Mouse (Mus musculus): ENCODE measurements at regions not wholly inside any gene's neighbourhood (a gene's known extent, or its start where the extent isn't known, plus 50 kb on each side); places are given as distances from the start of the nearest gene placed in this dataset.

- TF ChIP-seq RAD21 (IDR thresholded peaks at IDR 0.05; ENCODE audit: low read depth, low read length) = no peak
These were observed 574.8 kb upstream of the Gm10131 start (continued) for GRCm38 (mm10) chr8:34686371-34686770.

DNA sequence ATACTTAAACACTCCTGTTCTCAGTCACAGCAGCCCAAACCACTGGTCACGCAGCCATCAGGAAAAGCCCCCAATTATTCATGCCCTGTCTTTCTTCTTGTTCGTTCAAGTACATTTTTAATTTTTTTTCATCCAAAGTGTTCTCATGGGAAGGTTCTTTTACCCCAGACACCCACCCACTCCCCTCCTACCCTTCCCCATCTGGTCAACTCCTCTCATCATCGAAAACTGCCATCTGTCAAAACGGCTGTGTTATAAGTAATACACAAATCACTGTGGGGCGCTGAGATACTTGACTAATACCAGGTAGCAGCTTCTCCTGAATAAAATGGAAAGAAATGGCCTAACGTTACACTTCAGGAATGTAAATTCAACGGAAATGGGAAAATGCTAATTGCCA, 573.1 kb upstream of the Gm10131 start:
- Histone ChIP-seq H3K27ac (ENCODE audit: control insufficient read depth, low read depth, low read length) (no peak overlapping the region), H3K36me3 (ENCODE audit: control insufficient read depth in 1 of 2, insufficient read depth in 2 of 2, low read length in 2 of 2) (no peaks in the 10 kb centered on the region), H3K27me3 (ENCODE audit: control insufficient read depth in 1 of 2, insufficient read depth in 2 of 2, low read length in 2 of 2) (no peaks in the 10 kb centered on the region), H3K79me2 (ENCODE audit: control insufficient read depth, insufficient read depth, low read length, poor library complexity) (no peaks in the 10 kb centered on the region), H3K4me3 (ENCODE audit: control insufficient read depth in 1 of 2, insufficient read depth in 1 of 2, low read depth in 2 of 2, low read length in 2 of 2) (no peak overlapping the region), H3K9me3 (replicated peaks; ENCODE audit: insufficient read depth, low read length) (no peaks in the 10 kb centered on the region), H3K9ac (ENCODE audit: control insufficient read depth, low read depth, low read length, poor library complexity, severe bottlenecking) (no peak overlapping the region), H3K4me1 (ENCODE audit: control insufficient read depth in 1 of 2, insufficient read depth in 2 of 2, low read length in 2 of 2) (no peaks in the 10 kb centered on the region)
- TF ChIP-seq MYB (IDR thresholded peaks at IDR 0.05; ENCODE audit: low read depth, low read length) (no peak), MAFK (IDR thresholded peaks at IDR 0.05; ENCODE audit: borderline replicate concordance, low read depth, low read length) (no peak), SIN3A (IDR thresholded peaks at IDR 0.05; ENCODE audit: low read length) (no peak), ELF1 (IDR thresholded peaks at IDR 0.05; ENCODE audit: low read depth, low read length) (no peak), UBTF (IDR thresholded peaks at IDR 0.05; ENCODE audit: borderline replicate concordance, insufficient read depth, low read depth, low read length) (no peak), ETS1 (IDR thresholded peaks at IDR 0.05; ENCODE audit: low read depth, low read length) (no peak), ZNF384 (IDR thresholded peaks at IDR 0.05; ENCODE audit: low read depth, low read length) (no peak), E2F4 (IDR thresholded peaks at IDR 0.05; ENCODE audit: borderline replicate concordance, low read depth, low read length) (no peak), ZC3H11A (IDR thresholded peaks at IDR 0.05; ENCODE audit: low read depth, low read length) (no peak), ZKSCAN1 (IDR thresholded peaks at IDR 0.05; ENCODE audit: low read depth, low read length) (no peak), SMC3 (IDR thresholded peaks at IDR 0.05; ENCODE audit: low read depth, low read length) (no peak), KAT2A (conservative IDR thresholded peaks at IDR 0.05; ENCODE audit: low read depth, low read length) (no peak), MAZ (IDR thresholded peaks at IDR 0.05; ENCODE audit: low read depth, low read length) (no peak), NRF1 (IDR thresholded peaks at IDR 0.05; ENCODE audit: insufficient read depth, low read depth, low read length, poor library complexity, severe bottlenecking) (no peak), GABPA (IDR thresholded peaks at IDR 0.05; ENCODE audit: low read depth, low read length) (no peak), HCFC1 (IDR thresholded peaks at IDR 0.05; ENCODE audit: low read depth, low read length) (no peak), USF2 (IDR thresholded peaks at IDR 0.05; ENCODE audit: borderline replicate concordance in 1 of 2, insufficient read depth in 1 of 2, low read depth in 1 of 2, low read length in 2 of 2) (no peak), CHD1 (IDR thresholded peaks at IDR 0.05; ENCODE audit: low read depth, low read length) (no peak), POLR2AphosphoS2 (IDR thresholded peaks at IDR 0.05; ENCODE audit: low read length) (no peak)
- no peak for DNase-seq (ENCODE audit: low read depth, low spot score)

All from MEL (cell line).